Mouse (Mus musculus) ES-E14 (cell line): Measurements from ENCODE around the gene Efcab2.

ENCODE experiments used
- CHD2 ChIP-seq: IDR thresholded peaks from 2 replicates; pipeline ENCODE4 v1.6.1; 2014; ENCODE audit warnings: mild to moderate bottlenecking, low read depth, low read length, inconsistent platforms
- ZNF384 ChIP-seq: IDR thresholded peaks from 2 replicates; pipeline ENCODE4 v1.6.1; 2012; ENCODE audit warnings: low read depth, low read length, inconsistent platforms

GRCm38 (mm10) chr1:178529512-178530300 is 123.8 kb downstream of the Efcab2 start:
- no peak for TF ChIP-seq CHD2
- TF ChIP-seq ZNF384, result no peak
